Mouse (Mus musculus) stomach, postnatal 0 days (tissue): ENCODE results near the gene 4930590J08Rik.

ENCODE experiments used
- CTCF ChIP-seq: IDR thresholded peaks from 2 replicates; pipeline ENCODE4 v1.5.1; 2016; ENCODE audit warnings: antibody characterized with exemption, low read depth, mild to moderate bottlenecking, moderate library complexity
- EP300 ChIP-seq: optimal IDR thresholded peaks from 2 replicates; pipeline ENCODE3; 2016; ENCODE audit warnings: antibody characterized with exemption

DNA sequence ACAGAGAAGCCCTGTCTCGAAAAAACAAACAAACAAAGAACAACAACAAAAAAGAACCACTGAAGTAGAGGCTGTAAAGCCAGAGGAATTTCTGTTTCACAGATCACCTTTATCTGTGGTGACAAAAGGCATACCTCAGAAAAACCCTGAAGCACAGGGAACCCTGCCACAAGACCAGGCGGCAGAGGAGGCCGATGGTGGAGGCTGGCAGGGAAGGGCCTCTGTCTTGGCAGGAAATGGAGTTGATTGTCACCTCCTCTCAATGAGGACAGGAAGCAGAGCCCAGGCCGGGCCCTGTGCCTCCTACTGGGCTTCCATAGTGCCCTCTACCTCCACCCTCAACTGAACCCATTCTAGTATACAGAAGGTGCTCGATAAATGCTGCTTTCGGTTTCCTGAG, 71.4 kb downstream of the 4930590J08Rik start:
- TF ChIP-seq CTCF (no peak), EP300 (no peak)
